Mouse (Mus musculus) thymus, postnatal 0 days (tissue): ENCODE measurements around the gene Sh2d3c. TPM values are rescaled to one million over a fixed set of nuclear protein-coding genes. Genes with fewer than 3 reads are reported as not detected.

ENCODE experiments used
- DNase-seq: peaks from one replicate; pipeline ENCODE4 v3.0.0-alpha.2; 2015; ENCODE audit warnings: low spot score
- microRNA counts: library from miRNA; unstranded; fragments of <30 nt; microRNA quantifications from one replicate; lab custom pipeline; 2015
- microRNA-seq: library from miRNA; unstranded; fragments of <30 nt; microRNA quantifications from one replicate; pipeline ENCODE4, GENCODE M21; 2016; ENCODE audit warnings: borderline number of aligned reads
- polyA plus RNA-seq: library from polyadenylated mRNA; unstranded; fragments of >200 nt; fragmentation: Nextera tagmentation; extraction: Ambion mirVana; gene quantifications from 2 replicates; pipeline ENCODE4 v1.2.1, GENCODE M21; 2015

The Sh2d3c gene
- polyA plus RNA-seq, 1 experiment from 2014 or later: 23.4 TPM

DNA sequence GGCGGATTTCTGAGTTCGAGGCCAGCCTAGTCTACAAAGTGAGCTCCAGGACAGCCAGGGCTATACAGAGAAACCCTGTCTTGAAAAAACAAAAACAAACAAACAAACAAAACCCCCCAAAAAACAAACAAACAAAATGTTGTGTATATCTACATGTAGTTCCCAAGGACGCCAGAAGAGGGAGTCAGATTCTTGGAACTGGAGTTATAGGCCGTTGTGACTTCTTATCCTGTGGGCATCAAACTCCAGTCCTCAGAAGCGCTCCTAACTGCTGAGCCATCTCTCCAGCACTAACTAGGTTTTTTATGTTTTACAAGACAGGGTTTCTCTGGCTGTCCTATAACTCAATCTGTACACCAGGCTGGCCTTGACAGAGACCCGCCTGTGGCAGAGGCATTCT lies 66.3 kb downstream of the Sh2d3c start:
- DNase-seq: no peak

GRCm38 (mm10) chr2:32788581-32788980 lies 67.7 kb downstream of the Sh2d3c start:
- no peak for DNase-seq

DNA sequence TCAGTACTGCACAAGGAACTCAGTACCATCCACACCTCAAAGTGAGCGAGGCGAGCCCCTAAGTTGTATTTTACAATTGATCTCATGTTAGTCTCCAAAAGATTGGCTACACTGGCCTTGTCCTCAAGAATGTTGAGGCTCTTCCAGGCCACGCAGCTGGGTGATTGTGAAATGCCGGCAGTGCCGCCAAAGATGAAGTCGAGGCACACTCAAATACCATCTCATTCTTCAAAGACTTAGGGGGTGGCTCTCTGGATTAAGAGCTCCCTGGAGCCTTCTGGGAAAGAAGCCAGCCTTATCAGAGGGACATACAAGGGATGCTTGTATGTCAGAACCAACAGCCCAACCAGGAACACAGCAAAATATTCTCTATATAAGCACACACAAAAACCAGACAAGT lies 70.4 kb downstream of the Sh2d3c start:
- DNase-seq: no peak

- DNase-seq: no peak
Observed at GRCm38 (mm10) chr2:32795748-32796418, 75.0 kb downstream of the Sh2d3c start.

- no peak for DNase-seq
Observed at GRCm38 (mm10) chr2:32798251-32798962, 77.6 kb downstream of the Sh2d3c start.

MicroRNAs encoded within 50 kb of the gene (microRNA counts, 519-probe panel; counts per million panel counts)
- microRNA mmu-miR-2861 (lab: Ali Mortazavi, UCI): 473 counts per million, percentile 71 among the panel's probes with 10 or more counts

Small RNA genes lying within 50 kb of the gene (microRNA-seq; reads per million reads assigned to microRNA genes)
- gene Gm47291: not detected
- not detected for gene Mir2861
- not detected for gene Mir3960
- gene Mir8093: not detected

Other genes with a start within 250 kb of the Sh2d3c start
- 8.4 and 8.9 TPM in 2 replicates for gene Fam102a, start 185.7 kb upstream of the Sh2d3c start, polyA plus RNA-seq
- 126 and 129 TPM in 2 replicates for gene Dpm2, start 150.2 kb upstream of the Sh2d3c start, polyA plus RNA-seq
- gene Pip5kl1, start 146.3 kb upstream of the Sh2d3c start, polyA plus RNA-seq: 0.28 and 0.31 TPM in 2 replicates
- 0.08 TPM in 1 of 2 replicates, not detected in the other for gene 9430097D07Rik, start 145.4 kb upstream of the Sh2d3c start, polyA plus RNA-seq
- gene St6galnac4, start 134.0 kb upstream of the Sh2d3c start, polyA plus RNA-seq: 24.3 and 25.3 TPM in 2 replicates
- gene St6galnac6, start 121.3 kb upstream of the Sh2d3c start, polyA plus RNA-seq: 5.5 and 5.7 TPM in 2 replicates
- 2.0 and 2.4 TPM in 2 replicates for gene Ak1, start 99.3 kb upstream of the Sh2d3c start, polyA plus RNA-seq
- 25.9 and 28.5 TPM in 2 replicates for gene Eng, start 74.5 kb upstream of the Sh2d3c start, polyA plus RNA-seq
- 21.0 and 24.1 TPM in 2 replicates for gene Fpgs, start 16.9 kb upstream of the Sh2d3c start, polyA plus RNA-seq
- gene Cdk9, start 8.0 kb upstream of the Sh2d3c start, polyA plus RNA-seq: 125 and 146 TPM in 2 replicates
- gene 6330409D20Rik, start 20.0 kb downstream of the Sh2d3c start, polyA plus RNA-seq: 0.26 and 0.44 TPM in 2 replicates
- gene Tor2a, start 36.2 kb downstream of the Sh2d3c start, polyA plus RNA-seq: 86.3 and 91.9 TPM in 2 replicates
- 0.69 and 0.95 TPM in 2 replicates for gene Ttc16, start 54.6 kb downstream of the Sh2d3c start, polyA plus RNA-seq
- 25.7 and 26.5 TPM in 2 replicates for gene Ptrh1, start 54.7 kb downstream of the Sh2d3c start, polyA plus RNA-seq
- gene Cfap157, start 63.4 kb downstream of the Sh2d3c start, polyA plus RNA-seq: 4.4 and 4.7 TPM in 2 replicates
- gene Stxbp1, start 126.2 kb downstream of the Sh2d3c start, polyA plus RNA-seq: 6.0 and 7.0 TPM in 2 replicates
- 10.9 and 12.4 TPM in 2 replicates for gene Fam129b, start 155.1 kb downstream of the Sh2d3c start, polyA plus RNA-seq
- 269 and 272 TPM in 2 replicates for gene Rpl12, start 240.5 kb downstream of the Sh2d3c start, polyA plus RNA-seq
- 3.3 and 4.0 TPM in 2 replicates for gene Lrsam1, start 240.6 kb downstream of the Sh2d3c start, polyA plus RNA-seq